Mouse (Mus musculus) lung, postnatal 10 days (tissue): ENCODE data around the gene Npas3.
"Not testable (repeated sequence)": the region's sequence is repeated elsewhere in the genome, so short reads cannot be mapped to it uniquely, and the experiment has no call there.

Source experiments
- DNase-seq: peaks from one replicate; pipeline ENCODE4 v3.0.0; 2021

Npas3 gene

DNA sequence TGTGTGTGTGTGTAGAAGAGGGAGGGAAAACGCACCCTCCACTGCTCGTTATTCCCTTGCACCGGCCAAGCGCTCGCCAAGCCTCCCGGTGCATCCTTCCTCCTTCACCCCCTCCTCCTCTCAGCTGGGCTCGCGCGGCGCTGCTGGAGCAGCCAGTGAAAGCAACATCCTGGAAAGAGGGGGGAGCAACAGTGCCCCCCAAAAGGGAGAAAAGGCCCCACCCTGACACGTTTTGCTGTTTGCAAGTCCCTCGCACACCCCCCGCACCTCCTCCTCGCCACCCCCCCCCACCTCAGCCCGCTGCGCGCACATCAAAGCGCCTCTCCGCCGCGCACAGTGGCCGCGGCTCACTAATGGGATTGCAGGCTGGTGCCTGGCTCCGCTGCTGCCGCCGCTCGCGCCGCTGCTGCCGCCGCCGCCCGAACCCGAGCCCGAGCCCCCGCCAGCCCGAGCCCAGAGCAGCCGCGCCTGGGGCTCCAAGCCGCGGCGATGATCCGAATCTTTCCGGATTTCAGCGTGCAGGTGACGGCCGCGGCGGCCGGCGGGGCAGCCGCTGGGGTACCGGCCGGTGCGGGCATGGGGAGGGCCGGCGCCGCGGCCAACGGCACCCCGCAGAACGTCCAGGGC, at the start of gene Npas3:
Gene Npas3 (plus strand): TSS at position 577 of the 627 bp plus-strand sequence.
- DNase-seq, result peak; percentile 10

DNA sequence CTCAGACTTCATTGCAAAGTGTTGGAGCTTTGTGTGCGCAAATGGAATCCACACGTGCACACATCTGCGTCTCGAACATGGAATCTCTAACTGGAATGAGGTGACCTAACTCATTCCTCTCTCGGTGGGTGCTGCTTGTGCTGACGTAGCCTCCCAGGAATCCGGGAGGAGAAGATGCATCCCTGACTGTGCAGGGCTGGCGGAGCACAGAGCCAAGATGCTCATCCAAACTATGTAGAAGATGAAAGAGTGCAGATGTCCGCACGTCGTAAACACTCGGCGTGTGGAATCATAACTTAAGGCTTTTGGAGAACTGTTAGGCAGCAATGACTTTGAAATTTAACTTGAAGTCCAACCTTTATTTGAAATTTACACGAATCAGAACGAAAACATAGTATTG, 31.3 kb upstream of the Npas3 start:
- no peak for DNase-seq

DNA sequence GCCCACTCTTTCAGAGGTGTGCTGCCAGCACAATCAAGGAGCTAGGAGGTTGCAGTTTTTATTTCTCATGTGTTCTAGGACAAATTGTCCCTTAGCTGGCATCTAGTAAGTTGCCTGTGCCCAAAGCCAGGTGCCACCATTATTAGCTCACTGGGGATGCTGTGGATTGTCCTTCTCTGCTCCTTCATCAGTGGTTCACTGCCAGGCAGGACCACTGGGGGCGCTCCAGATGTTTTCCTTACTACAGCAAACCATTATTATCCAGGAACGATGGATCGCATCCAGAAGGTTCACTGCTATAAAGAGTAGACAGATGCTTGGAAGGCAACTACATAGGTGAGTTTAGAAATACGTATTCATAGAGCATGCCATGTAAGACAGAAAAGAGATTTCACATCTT, 25.7 kb upstream of the Npas3 start:
- DNase-seq, result no peak

DNA sequence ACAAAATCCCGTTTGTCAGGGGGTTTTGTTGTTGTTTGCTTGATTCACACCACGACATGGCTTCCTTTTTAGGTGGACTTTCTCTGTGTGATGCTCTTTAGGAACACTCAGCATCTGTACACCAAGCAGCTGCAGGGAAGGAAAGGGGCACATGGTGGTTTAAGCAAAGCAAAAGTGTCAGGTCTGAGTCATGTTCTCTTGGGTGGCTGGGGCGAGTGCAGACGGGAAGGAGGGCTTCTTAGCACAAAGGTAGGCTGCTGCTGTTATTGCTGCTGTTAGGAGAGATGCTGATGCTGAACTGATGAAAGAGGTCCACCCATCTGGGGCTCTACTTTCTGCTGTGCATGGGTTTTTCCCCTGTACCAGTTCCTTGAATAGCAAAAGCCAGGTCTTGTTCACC, 21.1 kb upstream of the Npas3 start:
- DNase-seq, result no peak

DNA sequence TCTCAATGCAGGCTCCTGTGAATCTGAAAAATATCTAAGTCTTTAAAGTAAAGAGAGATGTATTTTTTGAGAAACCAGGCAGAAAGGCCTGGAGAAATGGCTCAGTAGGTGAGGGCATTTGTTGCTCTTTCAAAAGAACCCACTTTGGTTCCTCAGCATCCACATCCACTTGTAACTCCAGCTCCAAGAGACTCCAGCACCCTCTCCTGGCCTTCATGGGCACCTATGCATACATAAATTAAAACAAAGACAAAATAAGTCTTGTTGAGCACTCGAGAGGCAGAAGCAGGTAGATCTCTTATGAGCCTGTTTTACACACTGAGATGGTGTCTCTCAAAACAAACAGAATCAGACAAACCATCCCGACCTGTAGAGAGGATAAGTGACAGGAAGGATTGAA, 19.1 kb upstream of the Npas3 start:
- DNase-seq, result no peak

DNA sequence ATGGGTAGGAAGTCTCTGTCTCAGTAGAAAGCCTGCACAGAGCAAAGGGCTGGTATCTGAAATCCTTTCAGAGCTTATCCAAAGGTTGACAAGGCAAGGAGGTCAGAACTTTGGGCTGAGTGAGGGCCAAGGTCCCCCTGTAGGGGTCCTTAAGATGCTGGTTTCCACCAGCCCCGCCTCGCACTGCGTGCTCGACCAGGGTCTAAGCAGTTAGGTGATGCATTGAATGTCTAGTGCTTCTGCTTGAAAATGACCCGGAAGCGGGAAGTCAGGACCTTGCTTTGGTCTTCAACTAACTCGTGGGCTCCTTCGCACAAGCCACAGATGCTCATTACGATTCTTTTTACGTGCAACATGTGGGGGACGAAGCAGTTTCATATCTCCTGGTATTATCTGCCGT, 2.3 kb upstream of the Npas3 start:
- DNase-seq, result no peak

DNA sequence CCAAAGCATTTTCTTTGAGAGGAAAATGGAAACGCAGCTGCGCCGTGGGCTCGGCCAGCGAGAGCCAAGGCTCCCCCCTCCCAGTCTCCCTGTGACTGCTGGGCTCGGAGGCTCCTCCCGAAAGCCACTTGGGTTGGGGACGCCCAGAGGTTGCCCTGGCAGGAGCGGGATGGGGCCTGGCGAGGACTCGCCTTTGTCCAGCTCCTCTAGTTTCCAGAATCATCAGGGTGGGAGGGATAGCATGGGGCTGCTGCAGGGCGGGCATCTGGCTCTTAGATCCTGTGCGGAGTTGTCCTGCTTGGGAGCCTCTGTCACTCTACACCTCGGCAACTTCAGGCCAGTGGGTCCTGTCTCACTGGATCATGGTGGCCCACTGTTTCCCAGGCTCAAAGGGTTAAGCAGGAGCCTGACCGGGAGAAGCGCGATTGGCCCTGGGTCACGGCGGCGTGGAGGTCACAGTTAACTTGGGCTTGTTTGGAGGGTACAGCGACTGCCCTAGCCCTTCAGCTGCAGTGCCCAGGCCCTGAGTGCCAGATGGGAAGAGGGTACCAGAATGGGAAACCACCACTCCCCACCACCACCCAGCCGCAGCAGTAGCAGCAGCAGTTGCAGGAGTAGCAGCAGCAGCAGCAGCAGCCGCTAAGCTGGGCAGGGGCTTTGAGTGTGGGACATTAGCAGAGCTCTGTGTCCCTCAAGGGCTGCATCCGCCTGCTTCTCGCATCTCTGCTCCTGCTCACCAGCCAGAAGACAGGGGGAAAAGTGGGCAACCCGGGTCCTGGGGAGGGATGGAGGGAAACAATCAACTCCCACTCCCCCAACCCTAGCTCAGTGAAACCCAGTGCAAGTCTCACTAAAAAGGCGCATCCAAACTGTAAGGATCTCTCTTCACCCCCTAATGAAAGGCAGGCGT, 1.6 kb upstream of the Npas3 start:
- no peak for DNase-seq

DNA sequence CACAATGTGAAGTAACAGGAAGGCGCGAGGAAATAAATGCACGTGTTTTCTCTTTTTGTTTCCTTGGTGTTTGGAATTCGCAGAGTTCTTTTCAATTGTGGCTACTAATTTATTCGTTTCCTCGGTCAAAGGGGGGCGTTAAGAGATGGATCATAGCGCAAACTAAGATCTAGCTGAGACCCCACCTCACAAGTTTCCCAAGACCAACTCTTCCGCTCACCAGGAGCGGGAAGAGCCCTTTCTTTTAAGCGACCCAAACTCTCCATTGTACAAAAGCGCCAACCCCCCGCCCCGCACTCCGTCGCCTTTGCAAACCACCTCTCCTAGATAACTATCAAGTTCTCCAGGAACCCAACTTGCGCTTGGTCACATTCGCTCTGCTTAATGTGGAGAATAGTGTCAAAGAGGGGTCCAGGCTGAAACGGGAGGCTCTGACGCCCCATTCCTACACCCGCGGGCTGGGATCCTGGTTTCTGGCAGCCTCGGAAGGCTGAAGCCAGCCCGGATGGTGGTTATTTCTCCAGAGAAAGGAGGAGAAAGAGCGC, 914 bp upstream of the Npas3 start:
- no peak for DNase-seq

DNA sequence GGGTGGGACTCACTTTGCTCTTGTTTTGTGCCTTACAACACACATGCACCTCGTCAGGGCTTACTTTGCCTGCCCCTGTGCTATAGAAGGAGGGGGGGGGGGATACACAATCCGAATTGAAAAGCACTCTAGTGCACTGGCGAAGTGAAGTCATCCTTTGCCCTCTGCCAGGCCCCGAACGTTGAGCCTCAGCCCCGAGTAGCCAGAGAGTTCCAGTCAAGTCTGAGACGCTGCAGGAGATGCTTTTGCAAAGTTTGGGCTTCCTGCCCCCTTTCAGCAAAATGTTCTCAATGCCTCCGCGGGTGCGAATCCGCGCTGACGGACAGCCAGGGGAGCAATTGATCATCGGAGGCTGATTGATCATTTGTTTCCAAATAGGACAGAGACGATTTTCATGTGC, 319 bp downstream of the Npas3 start:
- DNase-seq, result no peak

DNA sequence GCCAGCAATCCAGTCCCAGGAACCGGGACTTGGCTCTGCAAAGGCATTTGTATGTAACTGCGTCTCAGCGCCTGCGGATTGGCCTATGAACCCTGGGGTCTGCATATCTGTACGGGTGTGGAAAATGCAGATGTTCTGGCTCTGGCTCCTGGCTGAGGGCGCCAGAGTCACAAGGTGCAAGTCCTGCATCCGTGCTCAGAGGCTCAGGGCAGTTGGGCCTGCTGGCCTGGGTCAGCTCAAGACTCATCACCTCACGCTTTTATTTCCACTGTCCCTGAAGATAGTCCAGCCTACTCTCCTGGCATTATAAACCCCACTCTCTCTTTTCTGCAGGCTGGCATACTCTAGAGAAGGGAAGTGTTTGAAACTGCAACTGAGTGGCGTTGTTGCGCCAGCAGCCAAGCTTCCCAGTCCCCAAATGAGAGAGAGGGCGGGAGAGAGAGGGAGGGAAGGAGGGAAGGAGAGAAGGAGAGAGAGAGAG, 3.3 kb downstream of the Npas3 start:
- DNase-seq, result no peak

DNA sequence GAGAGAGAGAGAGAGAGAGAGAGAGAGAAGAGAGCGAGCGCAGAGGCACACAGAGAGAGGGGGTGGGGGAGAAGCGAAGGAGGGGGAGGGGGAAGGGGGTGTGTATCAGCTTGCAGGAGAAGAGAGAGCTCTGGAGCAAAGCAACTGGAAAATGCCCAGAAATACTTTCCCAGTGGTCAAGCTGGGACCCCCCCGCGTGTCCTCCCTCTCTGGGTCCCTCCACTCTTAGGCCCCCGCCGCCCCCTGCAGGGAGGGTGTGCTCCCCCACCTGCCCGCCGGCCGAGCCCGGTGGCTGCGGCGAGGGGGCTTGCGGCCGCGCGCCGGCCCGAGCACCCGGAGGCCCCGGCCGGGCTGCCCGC, 3.7 kb downstream of the Npas3 start:
- peak; percentile 7 for DNase-seq

DNA sequence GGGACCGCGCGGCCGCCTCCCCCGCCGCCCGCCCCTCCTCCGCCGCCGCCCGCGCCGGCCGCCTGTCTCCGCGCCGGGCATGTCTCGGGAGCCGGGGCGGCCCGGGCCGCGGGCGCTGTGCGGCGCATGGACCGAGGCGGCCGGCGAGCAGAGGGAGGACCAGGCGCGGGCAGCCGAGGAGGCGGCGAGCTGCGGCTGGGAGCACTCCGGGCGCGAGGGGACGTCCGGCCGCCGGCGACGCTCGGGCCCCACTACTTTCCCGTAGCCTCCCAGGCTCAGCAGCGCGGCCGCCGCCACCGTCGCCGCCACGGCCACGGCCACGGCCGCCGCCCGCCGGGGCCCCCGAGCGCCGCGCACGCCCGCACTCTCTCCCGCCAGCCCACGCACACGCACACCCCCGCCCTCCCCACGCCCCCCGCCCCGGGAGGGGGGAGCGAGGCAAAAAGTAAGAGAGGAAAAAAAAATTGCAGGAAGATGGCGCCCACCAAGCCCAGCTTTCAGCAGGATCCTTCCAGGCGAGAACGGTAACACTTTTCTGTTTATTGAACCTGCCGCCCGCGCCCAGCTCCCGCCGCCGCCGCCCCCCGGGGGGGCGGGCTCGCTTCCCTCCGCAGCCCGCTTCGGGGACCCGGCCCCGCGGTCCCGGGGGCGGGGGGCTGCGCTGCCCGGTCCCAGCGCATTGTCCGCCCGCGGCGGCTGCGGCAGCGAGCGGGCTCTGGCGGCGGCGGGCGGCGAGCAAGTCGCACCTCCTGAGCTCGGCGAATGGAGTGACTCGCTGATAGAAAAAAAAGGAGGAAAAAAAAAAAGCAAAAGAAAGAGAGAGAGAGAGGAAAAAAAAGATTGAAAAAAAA, 4.3 kb downstream of the Npas3 start:
- peak; percentile 21 for DNase-seq

DNA sequence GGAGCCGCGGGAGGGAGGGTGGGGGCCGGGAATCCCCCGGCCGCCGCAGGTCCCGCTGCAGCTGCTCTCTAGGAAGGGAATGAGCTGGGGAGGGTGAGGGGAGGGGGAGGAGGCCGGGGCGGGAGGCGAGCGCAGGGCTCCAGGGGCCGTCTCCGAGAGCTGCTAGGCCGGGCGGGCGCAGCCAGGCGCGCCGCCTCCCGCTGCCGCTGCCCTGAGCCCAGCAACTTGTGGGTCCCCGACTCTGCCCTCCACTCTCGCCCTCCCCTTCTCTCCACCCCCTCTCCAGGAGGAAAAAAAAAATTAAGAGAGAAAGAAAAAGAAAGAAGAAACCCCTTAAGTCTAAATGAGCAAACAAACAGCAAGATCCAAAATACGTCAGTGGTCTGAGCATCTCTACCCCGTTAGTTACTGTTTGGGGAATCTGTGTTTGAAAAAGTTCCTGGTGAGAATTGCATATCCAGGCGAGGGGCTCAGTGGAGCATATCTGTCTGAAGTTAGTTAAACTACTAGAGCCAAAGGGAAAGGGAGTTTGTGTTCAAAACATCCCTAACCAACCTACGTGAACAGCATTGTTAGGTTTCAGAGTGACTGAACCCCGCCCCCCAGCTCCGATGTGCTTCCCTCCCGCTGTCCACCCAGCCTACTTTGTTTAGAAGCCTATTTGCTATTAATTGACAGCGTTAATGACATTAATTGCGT, 5.1 kb downstream of the Npas3 start:
- no peak for DNase-seq

DNA sequence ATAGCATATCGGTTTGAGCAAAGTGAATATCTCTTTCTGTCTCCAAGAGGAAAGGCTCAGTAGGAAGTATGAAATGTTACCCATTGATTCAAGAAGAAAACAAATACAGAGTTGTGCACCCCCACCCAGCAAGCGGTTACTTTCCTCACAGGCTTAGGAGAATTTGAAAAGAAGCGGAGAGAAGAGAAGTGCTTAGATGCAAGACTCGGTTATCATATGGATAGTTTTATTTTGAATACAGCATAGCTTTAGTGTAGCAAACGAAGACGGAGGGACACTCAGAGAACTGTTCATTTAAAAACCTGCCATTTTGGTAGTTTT, 5.6 kb downstream of the Npas3 start:
- DNase-seq, result no peak

DNA sequence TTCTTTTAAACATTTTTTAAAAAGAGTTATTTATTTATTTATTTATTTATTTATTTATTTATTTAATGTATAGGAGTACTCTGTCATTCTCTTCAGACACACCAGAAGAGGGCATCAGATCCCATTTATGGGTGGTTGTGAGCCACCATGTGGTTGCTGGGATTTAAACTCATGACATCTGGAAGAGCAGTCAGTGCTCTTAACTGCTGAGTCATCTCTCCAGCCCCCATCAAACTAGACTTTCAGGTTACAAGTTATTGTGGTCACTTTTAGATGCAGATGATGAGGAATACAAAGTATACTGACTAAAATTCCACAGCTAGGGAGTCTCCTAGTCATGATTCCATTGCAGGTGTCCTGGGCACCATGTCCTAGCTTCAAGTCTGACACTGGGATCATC, 26.0 kb downstream of the Npas3 start:
- DNase-seq, result not testable (repeated sequence)

DNA sequence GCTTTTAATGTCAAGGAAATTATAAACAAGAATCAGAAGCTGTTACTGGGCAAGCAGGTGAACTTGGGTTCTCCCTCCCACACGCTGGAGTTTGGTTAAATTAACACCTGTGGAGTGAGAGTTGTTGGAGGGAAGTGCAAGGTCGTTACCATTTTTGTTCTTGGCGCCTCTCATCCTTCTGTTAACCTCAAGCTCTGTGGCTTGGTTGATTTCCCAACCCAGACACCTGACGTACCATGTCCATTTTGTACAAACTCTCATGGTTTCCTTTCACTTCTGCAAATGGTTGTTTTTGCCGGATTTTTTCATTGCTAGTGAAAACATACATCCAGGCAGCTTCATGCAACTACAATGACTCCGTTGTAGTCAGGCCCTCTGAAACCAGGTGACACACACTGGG, 28.9 kb downstream of the Npas3 start:
- no peak for DNase-seq

DNA sequence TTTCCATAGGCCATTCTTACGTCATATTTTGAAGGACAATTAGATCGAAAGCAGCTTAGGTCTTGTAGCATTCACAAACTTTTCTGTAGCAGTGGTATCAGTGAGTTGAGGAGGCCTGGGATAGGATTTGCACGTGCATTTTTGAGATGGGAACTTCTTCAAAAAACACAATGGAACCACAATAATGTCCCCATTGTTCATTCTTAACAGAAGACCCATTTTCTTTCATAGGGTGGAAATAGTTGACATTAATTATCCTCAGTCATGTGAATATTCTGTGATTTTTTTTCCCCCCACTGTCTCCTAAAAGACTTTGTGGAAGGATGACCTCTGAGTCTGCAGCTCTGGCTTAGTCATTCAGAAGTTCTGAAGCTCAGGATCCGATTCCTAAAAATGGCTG, 41.9 kb downstream of the Npas3 start:
- DNase-seq, result no peak

DNA sequence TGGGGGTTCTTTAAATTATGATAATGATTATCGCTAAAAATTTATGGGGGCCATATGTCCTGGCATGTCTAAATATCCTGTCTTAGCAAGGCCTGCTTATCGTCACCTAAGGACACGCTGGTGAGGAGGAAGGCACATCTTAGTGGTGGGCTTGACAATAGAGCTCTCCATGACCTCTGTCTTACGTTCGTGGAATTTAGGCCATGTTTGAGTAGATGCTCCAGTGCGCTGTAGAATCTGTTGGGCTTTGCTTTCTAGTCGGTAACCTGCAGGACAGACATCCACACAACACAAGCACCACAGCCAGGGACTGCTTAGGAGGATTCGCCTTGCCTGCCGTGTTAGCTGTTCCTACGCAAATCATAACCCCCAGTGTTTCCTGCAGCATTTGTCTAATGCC, 42.4 kb downstream of the Npas3 start:
- no peak for DNase-seq

DNA sequence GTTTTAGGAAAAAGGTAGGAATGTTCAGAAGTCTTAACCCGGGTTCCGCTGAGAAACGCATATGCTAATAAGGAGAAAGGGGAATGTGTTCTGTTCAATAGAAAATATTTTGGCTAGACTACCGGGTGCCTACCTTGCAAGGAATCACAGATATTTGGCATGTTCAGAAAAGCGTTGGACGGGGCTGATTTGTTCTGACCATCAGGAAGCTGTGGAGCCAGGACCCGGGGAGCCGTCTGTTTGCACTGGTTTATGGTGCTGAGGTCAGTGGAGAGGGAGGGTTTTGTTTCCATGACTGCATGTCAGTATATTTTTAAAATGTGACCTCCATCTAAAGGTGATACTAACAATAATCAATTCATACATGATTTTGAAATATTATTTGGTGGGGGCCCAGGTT, 43.5 kb downstream of the Npas3 start:
- no peak for DNase-seq

DNA sequence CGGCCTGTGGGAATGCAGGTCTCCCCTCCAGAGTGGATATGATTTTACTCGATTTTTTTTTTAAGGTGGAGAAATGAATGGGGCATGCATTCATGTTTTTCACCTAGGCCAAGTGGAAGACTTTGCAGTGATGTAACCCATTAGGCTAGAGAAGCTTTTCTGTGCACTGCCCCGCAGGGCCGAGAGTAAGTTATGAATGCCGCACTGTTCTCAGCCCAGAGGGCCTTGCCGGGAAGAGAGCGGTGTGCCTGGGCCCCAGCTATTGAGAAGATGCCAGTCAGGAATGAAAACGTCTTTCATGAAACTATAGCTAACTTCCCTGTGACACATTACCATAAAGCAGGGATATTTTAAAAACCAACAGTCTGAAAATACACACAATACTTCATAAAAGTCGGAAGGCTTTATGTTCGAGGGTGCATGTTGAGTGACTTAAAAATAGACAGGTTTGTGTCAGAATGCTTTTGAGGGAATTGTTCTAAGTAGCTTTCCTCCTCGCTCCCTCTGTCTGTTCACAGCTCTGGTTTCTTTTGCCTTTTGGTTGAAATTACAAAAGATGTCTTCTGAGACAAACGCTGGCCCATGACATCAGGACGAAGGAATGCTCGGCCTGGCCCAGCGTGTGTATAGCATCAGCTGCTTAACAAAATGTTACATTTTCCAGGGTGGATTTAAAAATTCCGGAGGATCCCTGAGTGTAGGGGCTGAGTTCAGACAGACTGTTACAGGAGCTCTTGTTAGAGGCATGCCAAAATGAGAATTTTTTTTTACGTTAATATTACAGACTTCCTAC, 44.2 kb downstream of the Npas3 start:
- DNase-seq, result no peak

DNA sequence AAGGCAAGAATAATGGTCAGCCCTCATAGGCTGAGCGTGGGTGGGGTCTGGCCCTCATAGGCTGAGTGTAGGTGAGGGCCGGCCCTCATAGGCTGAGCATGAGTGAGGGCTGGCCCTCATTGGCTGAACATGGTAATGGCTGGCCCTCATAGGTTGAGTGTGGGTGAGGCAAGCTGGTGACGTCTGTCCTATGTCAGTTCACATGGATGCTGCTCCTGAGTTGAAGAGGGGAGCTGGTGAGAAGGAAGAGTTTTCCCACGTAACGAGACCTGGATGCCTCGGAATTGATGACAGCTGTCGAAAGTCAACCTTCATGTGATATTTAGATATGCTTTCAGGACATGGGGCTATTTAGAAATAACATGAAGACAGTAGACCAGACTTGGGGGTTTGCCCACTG, 45.5 kb downstream of the Npas3 start:
- DNase-seq, result no peak

DNA sequence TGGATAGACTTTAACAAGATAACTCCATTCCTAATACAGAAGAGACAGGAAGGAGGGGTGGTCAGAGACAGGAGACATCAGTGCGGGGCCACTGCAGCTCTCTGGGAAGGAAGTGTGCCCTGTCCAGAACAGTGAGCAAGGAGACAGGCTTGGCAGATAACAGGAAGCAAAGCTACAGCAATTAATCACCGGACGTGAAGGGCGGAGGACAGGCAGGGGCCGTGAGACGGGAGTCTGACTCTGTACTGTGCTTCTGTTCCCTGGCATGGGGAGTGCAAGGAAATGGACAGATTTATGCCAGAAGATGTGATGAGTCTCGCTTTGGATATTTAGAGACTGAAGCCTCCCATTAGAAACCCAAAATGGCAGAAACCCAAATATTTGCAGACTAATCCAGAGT, 47.3 kb downstream of the Npas3 start:
- DNase-seq, result peak; percentile 28
